Mouse (Mus musculus): Measurements from ENCODE around the gene Rhno1. TPM values are rescaled to one million over a fixed set of nuclear protein-coding genes. Genes with fewer than 3 reads are reported as not detected.

The Rhno1 gene
- polyA plus RNA-seq (2015; fragmentation: Nextera tagmentation; extraction: Ambion mirVana) = 108 and 118 TPM in 2 replicates

DNA sequence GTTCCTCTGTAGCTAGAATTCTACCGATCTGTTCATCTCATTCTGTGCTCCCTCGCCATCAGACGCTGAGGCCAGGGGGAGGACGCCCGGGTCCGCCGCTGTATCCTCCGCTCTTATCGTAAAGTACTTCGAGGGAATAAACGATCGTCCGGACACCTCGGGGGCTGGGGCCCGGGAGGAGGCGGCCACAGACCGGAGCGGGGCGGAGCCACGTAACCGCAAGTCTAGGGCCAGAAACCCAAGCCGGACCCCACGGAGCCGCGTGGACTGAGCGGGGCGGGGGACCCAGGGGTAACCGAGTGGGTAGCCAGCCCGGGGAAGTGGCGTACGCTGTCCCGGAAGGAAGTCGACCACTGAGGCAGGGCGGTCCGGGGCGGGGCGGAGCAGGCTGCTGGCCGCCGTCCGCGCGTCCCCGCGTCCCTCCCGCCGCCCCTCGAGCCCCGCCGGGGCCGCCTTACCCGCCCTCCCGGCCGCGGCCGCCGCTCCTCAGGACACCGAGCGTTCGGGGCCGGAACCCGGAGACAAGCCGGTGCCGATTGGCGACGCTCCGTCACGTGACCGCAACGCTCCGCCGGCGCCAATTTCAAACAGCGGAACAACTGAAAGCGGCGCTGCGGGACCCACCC is at the start of gene Rhno1, which contains the start of gene Foxm1:
TSS of gene Rhno1 (minus strand) at position 531 of the 626 bp plus-strand sequence.
TSS of gene Foxm1 (plus strand) at position 587 of the 626 bp plus-strand sequence.
- Histone ChIP-seq H3K9me3 (replicated peaks) (no peaks in the 10 kb centered on the region), H3K36me3 (peaks cover 28% of the 10 kb centered on the region), H3K4me3 (replicated peaks) (peak within 1 kb of the TSS; percentile 89), H3K27me3 (no peaks in the 10 kb centered on the region), H3K27ac (replicated peaks) (peak within 1 kb of the TSS; percentile 97), H3K4me1 (peaks cover 47% of the 10 kb centered on the region), H3K9ac (peak within 1 kb of the TSS; percentile 84), H3K4me2 (replicated peaks) (peak within 1 kb of the TSS; percentile 96)
- under 1% methylated on average over 68 of the region's 76 CpGs for WGBS
- ATAC-seq (ENCODE audit: insufficient number of reproducible peaks, low FRiP score, low TSS enrichment, low read depth) = peak; percentile 91

DNA sequence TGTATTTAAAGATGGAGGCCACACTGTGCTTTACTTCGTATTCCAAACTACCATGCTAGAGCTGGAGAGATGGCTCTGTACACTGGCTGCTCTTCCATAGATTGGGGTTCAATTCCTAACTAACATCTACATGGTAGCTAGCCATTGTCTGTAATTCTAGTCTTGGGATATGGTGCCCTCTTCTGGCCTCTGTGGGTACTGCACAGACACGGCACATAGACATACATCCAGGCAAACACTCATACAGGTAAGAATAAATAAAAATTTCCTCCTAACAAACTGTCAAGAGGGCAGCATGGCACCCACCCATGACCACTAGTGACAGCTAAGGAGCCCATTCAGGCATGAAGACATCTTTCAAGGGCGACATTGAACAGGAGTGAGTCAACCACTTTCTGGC is 48.4 kb upstream of the Rhno1 start:
- Histone ChIP-seq H3K9ac (no peak overlapping the region), H3K9me3 (replicated peaks) (no peaks in the 10 kb centered on the region), H3K27ac (replicated peaks) (no peak overlapping the region), H3K36me3 (peaks cover 75% of the 10 kb centered on the region), H3K27me3 (no peaks in the 10 kb centered on the region), H3K4me1 (no peaks in the 10 kb centered on the region), H3K4me3 (replicated peaks) (no peak overlapping the region), H3K4me2 (replicated peaks) (no peak overlapping the region)
- no peak for ATAC-seq (ENCODE audit: insufficient number of reproducible peaks, low FRiP score, low TSS enrichment, low read depth)
- 13% methylated on average over 3 of the region's 3 CpGs for WGBS

DNA sequence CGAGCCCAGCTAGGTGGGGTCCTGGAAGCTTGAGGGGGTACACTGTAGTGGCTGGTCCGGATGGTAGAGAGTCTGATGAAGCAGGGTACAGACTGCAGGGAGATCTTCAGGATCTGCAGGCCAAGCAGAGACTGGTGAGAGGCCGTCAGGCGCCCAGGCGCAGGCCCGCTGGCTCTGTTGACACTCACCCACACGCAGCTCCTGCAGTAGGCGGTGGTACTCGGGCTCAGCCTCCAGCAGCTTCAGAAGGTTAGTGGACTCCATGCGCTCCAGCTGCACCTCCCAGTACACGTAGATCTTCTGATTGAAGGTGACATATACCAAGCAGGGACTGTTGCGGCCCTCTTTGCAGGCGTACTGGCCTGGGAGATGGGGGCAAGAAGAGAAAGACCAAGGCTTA is 47.6 kb upstream of the Rhno1 start:
- peaks cover 75% of the 10 kb centered on the region for H3K36me3 ChIP-seq
- no peak for ATAC-seq (ENCODE audit: insufficient number of reproducible peaks, low FRiP score, low TSS enrichment, low read depth)
- 93% methylated on average over 13 of the region's 13 CpGs for WGBS

DNA sequence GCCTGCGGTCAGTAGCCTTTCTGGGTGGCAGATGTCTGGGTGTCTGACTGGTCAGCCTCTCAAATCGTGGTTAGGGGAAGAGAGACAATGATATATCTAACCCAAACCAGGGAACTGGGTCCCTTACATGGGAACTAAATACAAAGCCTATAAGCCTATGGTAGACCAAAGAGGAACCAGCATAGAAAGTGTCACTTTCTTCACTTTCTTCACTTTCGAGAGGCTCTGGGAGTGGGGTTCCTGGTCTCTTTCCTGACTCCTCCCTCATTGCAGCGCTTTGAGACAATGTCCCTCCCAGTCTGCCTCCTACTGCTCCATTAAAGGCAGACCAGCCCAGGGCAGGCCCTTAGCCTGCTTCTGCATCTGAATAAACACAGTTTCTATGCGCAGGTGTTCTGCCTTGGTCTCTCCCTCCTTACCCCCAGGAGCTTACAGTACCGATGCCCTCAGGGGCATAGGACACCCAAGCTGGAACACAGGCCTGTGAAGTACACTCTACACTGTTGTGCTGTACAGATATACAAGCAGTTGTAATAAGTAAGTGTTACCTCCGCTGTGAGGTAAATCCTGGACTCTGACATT is 45.9 kb upstream of the Rhno1 start:
- no peaks in the 10 kb centered on the region for H3K4me1 ChIP-seq
- no peaks in the 10 kb centered on the region for H3K27me3 ChIP-seq
- WGBS = 85% methylated on average over 7 of the region's 7 CpGs
- H3K9me3 ChIP-seq (replicated peaks) = no peaks in the 10 kb centered on the region
- no peak overlapping the region for H3K4me3 ChIP-seq (replicated peaks)
- H3K4me2 ChIP-seq (replicated peaks) = no peak overlapping the region
- no peak overlapping the region for H3K9ac ChIP-seq
- H3K36me3 ChIP-seq = peaks cover 70% of the 10 kb centered on the region
- ATAC-seq (ENCODE audit: insufficient number of reproducible peaks, low FRiP score, low TSS enrichment, low read depth) = no peak
- H3K27ac ChIP-seq (replicated peaks) = no peak overlapping the region

More for the DNA sequence above, 47.6 kb upstream of the Rhno1 start:
- Histone ChIP-seq H3K4me3 (replicated peaks) (no peak overlapping the region), H3K4me1 (no peaks in the 10 kb centered on the region), H3K9me3 (replicated peaks) (no peaks in the 10 kb centered on the region), H3K27me3 (no peaks in the 10 kb centered on the region), H3K4me2 (replicated peaks) (no peak overlapping the region), H3K27ac (replicated peaks) (no peak overlapping the region), H3K9ac (no peak overlapping the region)

DNA sequence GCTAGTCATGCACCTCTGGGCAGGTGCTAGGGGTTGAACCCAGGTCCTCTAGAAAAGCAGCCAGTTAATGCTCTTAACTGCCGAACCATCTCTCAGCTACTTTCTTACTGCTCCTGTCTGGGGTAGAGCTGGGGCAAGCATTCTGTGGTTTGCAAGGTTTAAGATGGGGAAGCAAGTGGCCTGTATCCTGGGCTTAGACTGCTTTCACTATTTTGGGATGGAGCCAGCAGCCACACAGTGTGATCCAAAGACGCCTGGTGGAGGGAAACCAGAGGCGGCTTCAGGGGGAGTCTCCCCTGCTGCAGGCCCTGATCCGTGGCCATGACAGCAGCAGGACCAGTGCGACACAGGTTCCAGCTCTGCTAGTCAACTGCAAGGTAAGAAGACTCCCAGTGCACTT is 42.0 kb upstream of the Rhno1 start:
- no peak overlapping the region for H3K27ac ChIP-seq (replicated peaks)
- no peak for ATAC-seq (ENCODE audit: insufficient number of reproducible peaks, low FRiP score, low TSS enrichment, low read depth)
- no peak overlapping the region for H3K4me3 ChIP-seq (replicated peaks)
- H3K36me3 ChIP-seq = peaks cover 35% of the 10 kb centered on the region
- H3K9me3 ChIP-seq (replicated peaks) = no peaks in the 10 kb centered on the region
- WGBS = 43% methylated on average over 5 of the region's 5 CpGs
- no peak overlapping the region for H3K9ac ChIP-seq
- peaks cover 6% of the 10 kb centered on the region; the same call in 1 of the 2 replicates for H3K4me1 ChIP-seq
- H3K4me2 ChIP-seq (replicated peaks) = no peak overlapping the region
- H3K27me3 ChIP-seq = no peaks in the 10 kb centered on the region

DNA sequence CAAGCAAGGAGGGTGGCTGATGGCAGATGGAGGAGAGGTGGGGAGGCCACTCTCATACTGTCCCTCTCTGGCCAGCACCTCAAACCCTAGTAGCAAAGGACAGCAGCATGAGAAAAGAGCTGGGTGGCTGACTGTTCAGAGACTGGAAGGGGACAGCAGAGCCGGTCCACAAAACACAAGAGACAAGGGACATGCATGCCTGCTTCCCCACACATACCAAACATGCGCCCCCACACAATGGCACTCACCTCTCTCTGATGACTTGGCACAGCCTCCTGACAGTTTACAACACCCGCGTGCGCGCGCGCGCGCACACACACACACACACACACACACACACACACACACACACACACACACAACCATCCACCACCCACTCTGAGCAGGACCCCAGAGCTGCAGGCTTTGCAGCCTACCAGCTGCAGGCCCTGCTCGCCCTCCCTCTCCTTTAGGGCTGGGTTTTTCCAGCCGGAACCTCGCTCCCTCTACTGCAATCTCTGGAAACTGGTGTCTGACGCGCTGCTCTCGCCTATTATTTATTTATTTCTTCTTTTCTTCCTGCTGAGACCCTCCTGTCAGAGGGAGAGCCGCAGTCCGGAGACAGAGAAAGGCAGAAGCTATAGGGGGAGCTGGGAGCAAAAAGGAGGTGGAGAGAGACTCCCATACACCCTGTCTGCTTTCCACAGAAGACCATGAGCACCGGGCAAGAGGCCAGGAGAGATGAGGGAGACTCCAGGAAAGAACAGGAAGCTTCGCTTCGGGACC is 36.9 kb upstream of the Rhno1 start:
- 21% methylated on average over 16 of the region's 21 CpGs for WGBS
- no peaks in the 10 kb centered on the region for H3K9me3 ChIP-seq (replicated peaks)
- no peak overlapping the region for H3K9ac ChIP-seq
- H3K27ac ChIP-seq (replicated peaks) = no peak overlapping the region
- H3K4me3 ChIP-seq (replicated peaks) = peak overlapping the region; percentile 30
- no peaks in the 10 kb centered on the region for H3K27me3 ChIP-seq
- H3K4me1 ChIP-seq = peaks cover 9% of the 10 kb centered on the region; the same call in 1 of the 2 replicates
- peak overlapping the region; percentile 41 for H3K4me2 ChIP-seq (replicated peaks)
- H3K36me3 ChIP-seq = no peaks in the 10 kb centered on the region
- peak; percentile 70 for ATAC-seq (ENCODE audit: insufficient number of reproducible peaks, low FRiP score, low TSS enrichment, low read depth)

DNA sequence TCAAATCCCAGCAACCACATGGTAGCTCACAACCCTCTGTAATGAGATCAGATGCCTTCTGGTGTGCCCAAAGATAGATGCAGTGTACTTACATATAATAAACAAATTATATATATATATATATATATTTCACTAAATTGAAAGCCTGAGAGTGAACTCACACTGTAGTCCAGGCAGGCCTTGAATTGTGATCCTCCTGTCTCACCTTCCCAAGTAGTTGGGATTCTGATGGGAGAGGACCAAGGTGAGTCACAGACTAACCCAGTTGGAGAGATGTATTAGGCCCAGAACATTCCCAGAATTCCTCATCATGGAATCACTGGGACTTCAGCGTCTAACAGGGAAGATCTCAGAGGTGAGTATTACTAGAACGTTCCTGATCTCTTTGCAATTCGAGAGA is 36.3 kb upstream of the Rhno1 start, which contains the start of gene Nrip2:
TSS of gene Nrip2 (plus strand) at position 301 of the 400 bp plus-strand sequence.
- 71% methylated on average over 3 of the region's 3 CpGs for WGBS
- Histone ChIP-seq H3K36me3 (no peaks in the 10 kb centered on the region), H3K27ac (replicated peaks) (no peak within 1 kb of the TSS), H3K27me3 (no peaks in the 10 kb centered on the region), H3K4me2 (replicated peaks) (peak within 1 kb of the TSS; percentile 41), H3K4me1 (peaks cover 9% of the 10 kb centered on the region; the same call in 1 of the 2 replicates), H3K4me3 (replicated peaks) (peak within 1 kb of the TSS; percentile 30), H3K9ac (no peak within 1 kb of the TSS), H3K9me3 (replicated peaks) (no peaks in the 10 kb centered on the region)
- no peak for ATAC-seq (ENCODE audit: insufficient number of reproducible peaks, low FRiP score, low TSS enrichment, low read depth)

DNA sequence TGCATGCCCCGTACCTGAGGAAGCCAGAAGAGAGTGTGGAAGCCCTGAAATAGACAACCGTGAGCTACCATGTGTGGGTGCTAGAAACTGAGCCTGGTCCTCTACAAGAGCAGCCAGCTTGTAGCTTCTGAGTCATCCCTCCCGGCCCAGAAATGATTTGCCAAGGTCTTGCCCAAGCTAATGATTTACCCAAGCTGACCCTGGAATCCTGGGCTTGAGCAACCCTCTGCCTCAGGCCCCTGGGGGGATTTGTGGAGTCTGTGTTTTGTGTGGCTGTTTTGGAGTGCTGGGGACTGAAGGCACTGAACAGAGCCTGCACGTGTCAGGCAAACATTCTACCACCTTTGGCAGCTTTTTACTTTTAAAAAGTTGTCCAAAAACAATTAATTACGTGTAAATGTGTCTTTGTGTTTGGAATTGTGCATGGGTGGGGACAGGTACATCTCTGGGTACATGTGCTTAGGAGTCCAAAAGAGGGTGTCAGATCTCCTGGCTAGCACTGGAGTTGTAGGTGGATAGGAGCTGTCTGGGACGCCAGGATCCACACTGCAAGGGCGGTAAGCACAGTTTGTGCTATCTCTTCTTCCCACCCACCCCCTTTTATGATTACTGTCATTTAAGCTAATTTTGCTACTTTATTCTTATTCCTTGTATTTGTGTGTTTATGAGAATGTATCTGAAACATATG is 35.0 kb upstream of the Rhno1 start:
- 80% methylated on average over 7 of the region's 7 CpGs for WGBS
- H3K9ac ChIP-seq = no peak overlapping the region
- no peak for ATAC-seq (ENCODE audit: insufficient number of reproducible peaks, low FRiP score, low TSS enrichment, low read depth)
- H3K27ac ChIP-seq (replicated peaks) = no peak overlapping the region
- peaks cover 9% of the 10 kb centered on the region; the same call in 1 of the 2 replicates for H3K4me1 ChIP-seq
- no peak overlapping the region for H3K4me3 ChIP-seq (replicated peaks)
- H3K27me3 ChIP-seq = no peaks in the 10 kb centered on the region
- H3K9me3 ChIP-seq (replicated peaks) = no peaks in the 10 kb centered on the region
- no peak overlapping the region for H3K4me2 ChIP-seq (replicated peaks)
- H3K36me3 ChIP-seq = no peaks in the 10 kb centered on the region

DNA sequence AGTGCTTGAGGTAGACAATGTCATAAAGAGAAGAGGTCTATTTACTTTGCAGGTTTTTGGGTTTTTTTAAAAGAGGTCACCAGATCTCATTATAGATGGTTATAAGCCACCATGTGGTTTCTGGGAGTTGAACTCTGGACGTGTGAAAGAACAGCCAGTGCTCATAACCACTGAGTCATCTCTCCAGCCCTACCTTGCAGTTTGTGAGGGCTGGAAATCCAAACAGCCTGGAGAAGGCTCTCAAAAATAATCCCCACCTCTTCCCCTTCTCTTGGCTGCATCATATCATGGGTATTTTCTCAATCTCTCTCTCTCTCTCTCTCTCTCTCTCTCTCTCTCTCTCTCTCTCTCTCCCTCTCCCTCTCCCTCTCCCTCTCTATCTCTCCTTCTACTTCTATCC is 28.0 kb upstream of the Rhno1 start:
- no peaks in the 10 kb centered on the region for H3K36me3 ChIP-seq
- ATAC-seq (ENCODE audit: insufficient number of reproducible peaks, low FRiP score, low TSS enrichment, low read depth) = no peak
- H3K27ac ChIP-seq (replicated peaks) = no peak overlapping the region
- no peak overlapping the region for H3K4me3 ChIP-seq (replicated peaks)
- 0 out of 2 replicates have a peak, but pooled peaks cover 6% of the 10 kb centered on the region for H3K4me1 ChIP-seq
- H3K27me3 ChIP-seq = no peaks in the 10 kb centered on the region
- no peak overlapping the region for H3K4me2 ChIP-seq (replicated peaks)
- 57% methylated on average over 1 of the region's 1 CpGs for WGBS
- no peaks in the 10 kb centered on the region for H3K9me3 ChIP-seq (replicated peaks)
- no peak overlapping the region for H3K9ac ChIP-seq

DNA sequence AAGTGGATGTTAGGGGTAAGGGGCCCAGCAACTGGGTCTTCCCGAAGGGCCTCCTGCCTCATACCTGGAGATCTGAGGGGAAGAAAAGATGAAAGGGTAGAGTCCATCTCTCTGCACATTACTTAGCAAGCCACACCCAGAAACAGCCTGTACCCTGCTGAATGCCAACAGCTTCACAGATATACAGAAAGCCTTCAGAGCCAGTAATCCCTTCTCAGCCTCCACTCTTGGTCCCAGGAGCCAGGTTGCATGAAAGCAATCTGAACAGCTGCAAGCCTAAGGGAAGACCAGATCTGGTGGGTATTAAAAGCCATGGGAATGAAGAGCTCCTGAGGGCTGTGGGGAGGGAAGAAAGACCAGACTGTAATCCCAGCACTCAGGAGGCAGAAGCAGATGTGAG is 26.5 kb upstream of the Rhno1 start:
- Histone ChIP-seq H3K27ac (replicated peaks) (no peak overlapping the region), H3K9me3 (replicated peaks) (no peaks in the 10 kb centered on the region), H3K4me1 (0 out of 2 replicates have a peak, but pooled peaks cover 6% of the 10 kb centered on the region), H3K36me3 (no peaks in the 10 kb centered on the region), H3K27me3 (no peaks in the 10 kb centered on the region), H3K4me2 (replicated peaks) (no peak overlapping the region), H3K4me3 (replicated peaks) (no peak overlapping the region), H3K9ac (no peak overlapping the region)
- WGBS = 65% methylated on average over 1 of the region's 1 CpGs
- peak; percentile 49; the same call in 1 of the 2 replicates for ATAC-seq (ENCODE audit: insufficient number of reproducible peaks, low FRiP score, low TSS enrichment, low read depth)

DNA sequence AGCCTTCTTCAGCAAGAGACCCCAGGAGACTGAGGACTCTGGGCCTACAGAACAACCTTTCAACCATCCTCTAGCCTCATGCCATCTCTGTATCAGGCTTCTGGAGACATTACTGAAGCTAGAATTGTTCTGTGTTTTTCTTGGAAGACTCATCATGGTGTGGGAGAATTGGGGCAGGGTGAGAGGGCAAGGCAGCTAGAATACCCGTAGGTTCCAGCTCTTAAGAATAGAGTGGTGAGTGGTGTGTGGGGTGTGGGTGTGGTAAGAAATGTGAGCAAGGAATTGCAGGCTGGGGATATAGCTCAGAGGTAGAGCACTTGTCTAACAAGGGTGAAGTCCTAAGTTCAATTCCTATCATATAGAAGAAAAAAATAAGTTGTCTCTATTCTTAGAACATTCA is 22.3 kb upstream of the Rhno1 start:
- H3K27me3 ChIP-seq = no peaks in the 10 kb centered on the region
- no peaks in the 10 kb centered on the region for H3K36me3 ChIP-seq
- no peak overlapping the region for H3K4me3 ChIP-seq (replicated peaks)
- ATAC-seq (ENCODE audit: insufficient number of reproducible peaks, low FRiP score, low TSS enrichment, low read depth) = no peak
- H3K9ac ChIP-seq = no peak overlapping the region
- H3K9me3 ChIP-seq (replicated peaks) = no peaks in the 10 kb centered on the region
- WGBS = 72% methylated on average over 1 of the region's 1 CpGs
- H3K4me2 ChIP-seq (replicated peaks) = no peak overlapping the region
- H3K4me1 ChIP-seq = 0 out of 2 replicates have a peak, but pooled peaks cover 6% of the 10 kb centered on the region
- no peak overlapping the region for H3K27ac ChIP-seq (replicated peaks)
